Mouse (Mus musculus): ENCODE data around the gene Chrna9. TPM values are rescaled to one million over a fixed set of nuclear protein-coding genes. Genes with fewer than 3 reads are reported as not detected.

Gene Chrna9
- total and polyA plus RNA-seq, 2 experiments from 2014 or later: 6.9 TPM; not detected in 1

- 77% methylated on average over 6 of the region's 6 CpGs for WGBS
- ATAC-seq (ENCODE audit: insufficient read depth, low read depth): no peak
- H3K36me3 ChIP-seq (replicated peaks; ENCODE audit: control insufficient read depth, insufficient read depth, low read length): no peaks in the 10 kb centered on the region
- no peaks in the 10 kb centered on the region for H3K27me3 ChIP-seq (ENCODE audit: control insufficient read depth, insufficient read depth, low read length)
- H3K4me3 ChIP-seq (ENCODE audit: low read depth, low read length): no peak overlapping the region
- H3K4me1 ChIP-seq (ENCODE audit: control insufficient read depth, insufficient read depth): no peaks in the 10 kb centered on the region
- no peak for TF ChIP-seq EP300 (IDR thresholded peaks at IDR 0.05; ENCODE audit: low read depth)
- no peak for TF ChIP-seq CTCF (IDR thresholded peaks at IDR 0.05; ENCODE audit: low read depth)
- H3K27ac ChIP-seq (ENCODE audit: low read depth): peak overlapping the region; percentile 30; the same call in 1 of the 2 replicates
- no peaks in the 10 kb centered on the region for H3K9me3 ChIP-seq (replicated peaks; ENCODE audit: control insufficient read depth, low read length)
- no peak overlapping the region for H3K9ac ChIP-seq (replicated peaks; ENCODE audit: low read depth, low read length)
- no peak overlapping the region for H3K4me2 ChIP-seq (ENCODE audit: low read depth, low read length)
- DNase-seq (ENCODE audit: low spot score): no peak
These were observed 8.1 kb upstream of the Chrna9 start for GRCm38 (mm10) chr5:65926666-65927065.

DNA sequence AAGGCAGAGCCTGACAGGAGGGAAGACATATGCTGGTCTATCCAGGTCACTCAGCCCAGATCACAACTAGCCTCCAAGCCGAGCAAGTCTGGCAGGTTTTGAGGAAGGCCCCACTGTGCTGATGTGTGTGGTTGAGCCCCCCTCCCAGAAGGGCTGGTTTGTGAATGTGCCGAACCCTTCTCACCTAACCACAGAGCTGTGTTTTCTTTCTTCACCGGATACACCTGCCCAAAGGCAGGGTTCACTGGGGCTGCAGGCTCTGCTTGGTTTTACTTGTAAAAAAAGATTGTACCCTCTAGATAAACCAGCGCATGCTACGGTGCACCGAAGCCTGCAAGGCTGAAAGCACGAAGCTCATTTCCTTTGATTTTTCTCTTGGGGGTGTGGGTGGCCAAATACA is 5.6 kb upstream of the Chrna9 start:
- Histone ChIP-seq H3K27me3 (ENCODE audit: control insufficient read depth, insufficient read depth, low read length) (no peaks in the 10 kb centered on the region), H3K36me3 (replicated peaks; ENCODE audit: control insufficient read depth, insufficient read depth, low read length) (no peaks in the 10 kb centered on the region), H3K9me3 (replicated peaks; ENCODE audit: control insufficient read depth, low read length) (no peaks in the 10 kb centered on the region), H3K27ac (ENCODE audit: low read depth) (no peak overlapping the region; the same call in 1 of the 2 replicates), H3K4me3 (ENCODE audit: low read depth, low read length) (no peak overlapping the region), H3K4me2 (ENCODE audit: low read depth, low read length) (no peak overlapping the region), H3K9ac (replicated peaks; ENCODE audit: low read depth, low read length) (no peak overlapping the region), H3K4me1 (ENCODE audit: control insufficient read depth, insufficient read depth) (no peaks in the 10 kb centered on the region)
- no peak for ATAC-seq (ENCODE audit: insufficient read depth, low read depth)
- DNase-seq (ENCODE audit: low spot score): no peak
- 78% methylated on average over 7 of the region's 7 CpGs for WGBS
- TF ChIP-seq CTCF (IDR thresholded peaks at IDR 0.05; ENCODE audit: low read depth) (no peak), EP300 (IDR thresholded peaks at IDR 0.05; ENCODE audit: low read depth) (no peak)

DNA sequence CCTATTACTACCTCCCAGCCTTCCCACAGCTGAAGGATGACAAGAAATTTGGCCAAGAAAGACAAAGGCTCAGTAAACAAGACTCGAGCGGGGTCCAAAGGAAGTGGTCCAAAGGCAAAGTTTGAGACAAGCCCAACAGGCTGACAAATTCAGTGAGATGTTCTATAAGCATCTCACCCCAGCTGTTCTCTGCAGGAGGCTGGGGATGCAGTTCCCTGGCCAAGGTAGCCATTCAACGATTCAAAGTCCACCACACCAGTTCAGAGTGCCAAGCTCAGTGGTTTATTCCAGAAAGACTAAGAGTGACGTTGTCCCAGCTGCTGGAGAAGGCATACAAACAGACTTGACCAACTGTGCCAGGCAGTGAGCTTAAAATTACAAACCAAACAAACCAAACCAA is 4.5 kb upstream of the Chrna9 start:
- ATAC-seq (ENCODE audit: insufficient read depth, low read depth) (no peak), DNase-seq (ENCODE audit: low spot score) (no peak)
- H3K36me3 ChIP-seq (replicated peaks; ENCODE audit: control insufficient read depth, insufficient read depth, low read length): no peaks in the 10 kb centered on the region
- no peaks in the 10 kb centered on the region for H3K9me3 ChIP-seq (replicated peaks; ENCODE audit: control insufficient read depth, low read length)
- no peaks in the 10 kb centered on the region for H3K4me1 ChIP-seq (ENCODE audit: control insufficient read depth, insufficient read depth)
- H3K4me3 ChIP-seq (ENCODE audit: low read depth, low read length): no peak overlapping the region
- no peaks in the 10 kb centered on the region for H3K27me3 ChIP-seq (ENCODE audit: control insufficient read depth, insufficient read depth, low read length)
- 64% methylated on average over 4 of the region's 4 CpGs for WGBS
- TF ChIP-seq EP300 (IDR thresholded peaks at IDR 0.05; ENCODE audit: low read depth) (no peak), CTCF (IDR thresholded peaks at IDR 0.05; ENCODE audit: low read depth) (no peak)
- no peak overlapping the region for H3K4me2 ChIP-seq (ENCODE audit: low read depth, low read length)
- H3K9ac ChIP-seq (replicated peaks; ENCODE audit: low read depth, low read length): no peak overlapping the region
- peak overlapping the region; percentile 43; the same call in 1 of the 2 replicates for H3K27ac ChIP-seq (ENCODE audit: low read depth)

DNA sequence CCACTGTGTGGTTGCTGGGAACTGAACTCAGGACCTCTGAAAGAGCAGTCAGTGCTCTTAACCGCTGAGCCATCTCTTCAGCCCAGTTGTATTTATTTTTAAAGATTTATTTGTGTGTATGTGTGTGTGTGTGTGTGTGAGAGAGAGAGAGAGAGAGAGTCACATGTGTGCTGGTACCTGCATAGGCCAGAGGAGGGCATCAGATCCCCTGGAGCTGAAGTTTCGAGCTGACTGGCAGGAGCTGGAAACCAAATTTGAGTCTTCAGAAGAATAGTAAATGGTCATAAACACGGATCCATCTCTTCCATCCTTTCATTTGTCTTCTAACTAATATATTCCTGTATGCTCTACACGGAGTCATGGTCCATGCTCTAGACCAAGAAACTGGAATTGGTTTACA is 1.5 kb upstream of the Chrna9 start:
- no peak for ATAC-seq (ENCODE audit: insufficient read depth, low read depth)
- no peak for DNase-seq (ENCODE audit: low spot score)
- Histone ChIP-seq H3K9ac (replicated peaks; ENCODE audit: low read depth, low read length) (no peak overlapping the region), H3K4me1 (ENCODE audit: control insufficient read depth, insufficient read depth) (no peaks in the 10 kb centered on the region), H3K9me3 (replicated peaks; ENCODE audit: control insufficient read depth, low read length) (no peaks in the 10 kb centered on the region), H3K27ac (ENCODE audit: low read depth) (no peak overlapping the region), H3K27me3 (ENCODE audit: control insufficient read depth, insufficient read depth, low read length) (no peaks in the 10 kb centered on the region), H3K4me2 (ENCODE audit: low read depth, low read length) (no peak overlapping the region), H3K36me3 (replicated peaks; ENCODE audit: control insufficient read depth, insufficient read depth, low read length) (no peaks in the 10 kb centered on the region), H3K4me3 (ENCODE audit: low read depth, low read length) (no peak overlapping the region)
- TF ChIP-seq CTCF (IDR thresholded peaks at IDR 0.05; ENCODE audit: low read depth): no peak
- TF ChIP-seq EP300 (IDR thresholded peaks at IDR 0.05; ENCODE audit: low read depth): no peak
- 88% methylated on average over 4 of the region's 4 CpGs for WGBS

- Histone ChIP-seq H3K9ac (replicated peaks; ENCODE audit: low read depth, low read length) (no peak overlapping the region), H3K4me3 (ENCODE audit: low read depth, low read length) (no peak overlapping the region), H3K9me3 (replicated peaks; ENCODE audit: control insufficient read depth, low read length) (no peaks in the 10 kb centered on the region), H3K36me3 (replicated peaks; ENCODE audit: control insufficient read depth, insufficient read depth, low read length) (no peaks in the 10 kb centered on the region), H3K4me1 (ENCODE audit: control insufficient read depth, insufficient read depth) (no peaks in the 10 kb centered on the region), H3K27ac (ENCODE audit: low read depth) (no peak overlapping the region), H3K4me2 (ENCODE audit: low read depth, low read length) (no peak overlapping the region), H3K27me3 (ENCODE audit: control insufficient read depth, insufficient read depth, low read length) (no peaks in the 10 kb centered on the region)
- DNase-seq (ENCODE audit: low spot score) (no peak), ATAC-seq (ENCODE audit: insufficient read depth, low read depth) (no peak)
- WGBS: 83% methylated on average over 2 of the region's 2 CpGs
- no peak for TF ChIP-seq EP300 (IDR thresholded peaks at IDR 0.05; ENCODE audit: low read depth)
- TF ChIP-seq CTCF (IDR thresholded peaks at IDR 0.05; ENCODE audit: low read depth): no peak
These were observed 957 bp upstream of the Chrna9 start for GRCm38 (mm10) chr5:65933764-65934163.

DNA sequence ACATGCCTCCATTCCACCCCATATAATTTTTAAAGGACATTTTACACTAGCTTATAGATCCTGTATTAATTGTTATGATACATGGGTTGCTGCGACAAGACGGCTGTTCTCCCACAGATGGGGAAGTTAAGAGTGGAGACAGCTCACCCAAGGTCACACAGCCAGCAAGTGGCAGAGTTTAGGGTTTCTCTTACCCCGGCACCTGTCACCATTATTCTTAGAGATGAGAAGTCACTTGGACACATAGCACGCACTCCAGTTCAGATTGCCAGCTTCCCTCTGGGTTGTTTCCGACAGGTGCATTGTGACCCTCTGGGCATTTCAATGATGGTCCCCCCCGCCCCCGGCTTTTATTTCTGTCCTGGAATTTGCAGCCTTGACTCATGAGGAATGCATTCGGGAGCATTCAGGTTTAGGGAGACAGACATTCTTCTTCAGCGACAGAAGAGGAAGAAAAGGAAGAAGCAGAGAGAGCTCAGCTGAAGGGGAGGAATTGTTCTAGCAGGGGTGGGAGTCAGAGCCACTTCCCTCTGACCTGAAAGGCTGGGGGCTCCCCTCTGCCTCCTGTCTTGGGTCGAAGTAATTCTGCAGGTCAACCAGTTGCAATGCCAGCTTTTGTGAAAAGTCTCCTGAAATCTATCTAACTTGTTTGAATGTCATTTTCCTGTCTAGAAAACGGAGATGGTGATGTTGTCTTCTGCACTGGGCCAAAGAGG is 2.4 kb downstream of the Chrna9 start:
- Histone ChIP-seq H3K9ac (replicated peaks; ENCODE audit: low read depth, low read length) (no peak overlapping the region), H3K4me3 (ENCODE audit: low read depth, low read length) (peak overlapping the region; percentile 16; the same call in 1 of the 2 replicates), H3K36me3 (replicated peaks; ENCODE audit: control insufficient read depth, insufficient read depth, low read length) (no peaks in the 10 kb centered on the region), H3K9me3 (replicated peaks; ENCODE audit: control insufficient read depth, low read length) (no peaks in the 10 kb centered on the region), H3K27ac (ENCODE audit: low read depth) (0 out of 2 replicates have a peak overlapping the region, but pooled peaks have one; percentile 5), H3K4me2 (ENCODE audit: low read depth, low read length) (peak overlapping the region; percentile 27; the same call in 1 of the 2 replicates), H3K4me1 (ENCODE audit: control insufficient read depth, insufficient read depth) (no peaks in the 10 kb centered on the region), H3K27me3 (ENCODE audit: control insufficient read depth, insufficient read depth, low read length) (no peaks in the 10 kb centered on the region)
- ATAC-seq (ENCODE audit: insufficient read depth, low read depth): no peak
- 38% methylated on average over 11 of the region's 11 CpGs for WGBS
- TF ChIP-seq CTCF (IDR thresholded peaks at IDR 0.05; ENCODE audit: low read depth) (no peak), EP300 (IDR thresholded peaks at IDR 0.05; ENCODE audit: low read depth) (no peak)
- DNase-seq (ENCODE audit: low spot score): no peak
